Mouse (Mus musculus) urinary bladder, postnatal 4 days (tissue): ENCODE measurements around the gene Ext2.

Source experiments
- DNase-seq, 2 experiments: peaks; one replicate each; pipeline ENCODE4 v3.0.0; 2021 to 2022; ENCODE audit warnings: low spot score in 2 of 2

Ext2 gene

DNA sequence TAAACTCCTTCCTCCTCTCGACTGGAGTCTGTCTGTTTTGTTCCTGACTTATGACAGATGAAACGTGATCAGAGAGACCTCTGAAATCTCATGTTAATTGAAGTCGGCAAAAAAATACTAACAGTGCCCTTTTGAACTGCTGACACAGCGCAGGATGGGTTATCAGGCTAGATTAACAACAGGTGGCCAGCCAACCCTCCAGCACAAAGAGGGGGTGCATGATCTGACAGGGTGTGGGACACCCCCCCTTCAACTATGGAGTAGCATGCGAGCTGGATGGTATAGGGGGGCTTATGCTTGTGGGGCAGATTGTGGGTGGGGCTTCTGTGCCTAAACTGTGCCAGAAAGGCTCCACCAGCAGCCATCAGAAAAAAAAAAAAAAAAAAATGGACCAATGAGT, 141.0 kb downstream of the Ext2 start:
- DNase-seq, result no peak

DNA sequence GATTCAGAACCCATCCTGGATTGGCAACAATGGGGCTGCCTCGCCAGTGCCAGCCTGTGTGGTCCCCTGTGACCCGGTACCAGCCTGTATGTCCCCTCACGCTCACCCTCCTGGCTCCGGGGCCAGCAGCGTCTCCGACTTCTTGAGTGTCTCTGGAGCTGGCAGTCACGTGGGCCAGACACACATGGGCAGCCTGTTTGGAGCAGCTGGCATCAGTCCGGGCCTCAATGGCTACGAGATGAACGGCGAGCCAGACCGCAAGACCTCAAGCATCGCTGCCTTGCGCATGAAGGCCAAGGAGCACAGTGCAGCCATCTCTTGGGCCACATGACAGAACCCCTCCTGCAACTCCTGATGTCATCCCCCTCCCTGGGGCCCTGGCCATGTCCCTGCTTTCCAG, 145.1 kb downstream of the Ext2 start:
- no peak for DNase-seq

DNA sequence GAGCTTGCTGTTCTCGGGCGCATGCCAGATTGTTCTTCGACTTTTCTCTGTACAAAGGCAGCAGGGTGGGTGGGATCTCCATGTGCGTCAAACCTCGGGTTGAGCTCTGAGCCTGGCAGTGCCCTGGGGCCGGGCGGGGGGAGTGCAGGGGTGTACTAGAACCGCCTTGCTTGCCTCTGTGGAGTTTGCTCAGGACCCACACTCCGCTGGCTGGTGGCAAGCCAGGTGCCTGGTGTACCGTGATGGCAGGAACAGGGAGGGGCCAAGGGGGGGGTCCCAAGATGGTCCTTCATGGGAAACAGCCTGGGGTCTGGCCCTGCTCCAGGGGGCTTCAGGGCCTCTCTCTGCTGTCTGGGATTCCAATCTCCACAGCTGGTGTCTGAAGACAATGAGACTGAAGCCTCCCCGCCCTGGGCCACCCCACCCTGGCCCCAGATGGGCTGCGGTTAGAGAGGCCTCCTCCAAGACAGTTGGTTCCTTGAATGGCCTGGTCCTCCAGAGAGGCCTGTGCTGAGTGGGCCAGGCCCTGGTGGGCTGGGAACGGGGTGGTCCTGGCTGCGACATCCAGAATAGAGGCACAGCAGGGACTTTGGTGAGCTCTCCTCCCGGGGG, 150.7 kb downstream of the Ext2 start:
- DNase-seq, result no peak

DNA sequence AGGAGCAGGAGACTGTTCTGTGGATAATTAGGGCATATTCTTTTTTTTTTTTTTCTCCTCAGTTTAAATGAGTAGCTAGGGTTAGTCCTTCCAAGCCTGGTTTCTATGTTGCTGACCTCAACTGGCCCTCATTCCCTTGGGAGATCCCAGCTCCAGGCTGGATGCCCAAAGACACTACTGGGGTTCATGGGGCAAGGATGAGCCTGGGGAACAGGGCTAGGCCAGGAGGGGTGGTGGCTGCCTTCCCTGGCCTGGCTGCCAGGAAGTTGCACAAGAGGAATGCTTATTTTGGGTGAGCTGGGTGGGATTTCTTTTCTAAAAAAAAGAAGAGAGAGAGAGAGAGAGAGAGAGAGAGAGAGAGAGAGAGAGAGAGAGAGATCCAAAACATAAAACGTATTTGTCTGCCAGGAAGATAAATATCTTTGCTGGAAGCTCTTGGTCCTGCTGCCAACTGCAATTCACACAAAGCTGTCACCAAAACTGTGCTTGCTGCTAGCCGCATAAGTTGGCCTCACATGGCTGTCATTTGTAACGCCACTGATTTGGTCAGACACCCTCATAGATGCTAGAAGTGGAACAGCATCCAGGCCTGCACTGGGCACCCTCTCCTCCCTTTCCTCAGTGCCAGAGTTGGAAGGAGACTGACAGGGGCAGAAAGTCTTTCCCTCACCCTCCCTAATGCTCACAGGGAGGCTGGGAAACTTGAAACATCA, 156.1 kb downstream of the Ext2 start:
- no peak for DNase-seq

DNA sequence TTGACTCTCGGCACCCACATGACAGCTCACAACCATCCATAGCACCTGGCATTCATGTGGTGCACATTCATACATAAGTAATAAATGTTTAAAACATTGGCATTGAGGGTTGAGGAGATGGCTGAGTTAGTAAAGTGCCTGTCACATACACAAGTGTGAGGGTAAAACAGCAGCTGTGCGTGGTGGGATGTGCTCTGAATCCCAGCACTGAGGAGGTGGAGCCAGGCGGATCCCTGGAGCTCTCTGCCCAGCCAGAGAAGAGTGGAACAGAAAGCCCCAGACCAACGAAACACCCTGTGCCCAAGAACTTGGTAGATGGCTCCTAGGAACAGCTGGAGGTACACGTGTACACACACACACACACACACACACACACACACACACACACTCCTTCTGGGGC, 156.9 kb downstream of the Ext2 start:
- DNase-seq, result no peak

DNA sequence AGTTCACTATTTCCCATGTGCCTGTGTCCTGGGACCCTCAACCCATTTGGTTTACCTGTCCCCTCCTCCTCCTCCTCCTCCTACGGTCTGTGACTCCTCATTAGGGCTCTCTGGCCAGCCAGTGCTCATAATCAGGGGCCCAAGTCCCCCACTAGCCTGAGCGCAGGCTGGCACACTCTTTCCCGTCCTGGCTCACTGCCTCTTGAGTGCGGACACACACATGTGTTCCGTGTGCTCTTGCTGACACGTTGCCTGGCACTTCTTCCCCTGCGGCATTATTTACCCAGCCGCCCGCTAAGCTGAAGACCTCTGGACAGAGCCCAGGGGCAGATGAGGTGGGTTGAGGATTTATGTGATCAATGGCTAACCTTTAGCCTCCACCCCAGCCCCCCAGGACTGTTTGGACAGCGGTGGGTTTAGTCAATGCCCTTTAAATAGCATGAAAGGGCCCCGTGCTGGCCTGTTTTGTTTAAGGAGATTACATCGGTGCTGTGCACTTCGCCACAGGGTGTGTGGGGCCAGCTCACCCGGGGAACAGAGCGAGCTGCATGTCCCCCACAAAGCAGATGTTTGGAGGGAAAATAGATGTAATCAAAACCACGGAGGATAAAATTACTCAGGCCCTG, 160.0 kb downstream of the Ext2 start:
- no peak for DNase-seq

DNA sequence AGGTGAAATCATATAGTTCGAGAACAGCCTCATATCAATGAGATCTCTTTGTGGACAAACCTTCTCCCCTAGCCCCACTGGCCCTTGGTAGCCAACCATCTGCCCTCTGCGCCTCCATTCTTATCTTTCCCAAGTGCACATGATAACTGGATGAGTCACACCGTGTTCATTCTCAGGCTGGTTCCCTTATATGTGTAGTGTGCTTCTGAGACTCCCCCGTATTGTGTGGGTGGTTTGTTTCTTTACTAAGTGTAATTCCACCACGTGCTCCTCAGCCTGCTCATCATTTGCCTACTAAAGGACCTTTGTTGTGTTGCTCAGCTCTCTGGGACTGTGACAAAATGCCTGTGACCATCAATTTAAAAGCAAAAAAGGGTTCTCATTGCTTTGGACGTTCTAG, 161.3 kb downstream of the Ext2 start:
- DNase-seq, result no peak

DNA sequence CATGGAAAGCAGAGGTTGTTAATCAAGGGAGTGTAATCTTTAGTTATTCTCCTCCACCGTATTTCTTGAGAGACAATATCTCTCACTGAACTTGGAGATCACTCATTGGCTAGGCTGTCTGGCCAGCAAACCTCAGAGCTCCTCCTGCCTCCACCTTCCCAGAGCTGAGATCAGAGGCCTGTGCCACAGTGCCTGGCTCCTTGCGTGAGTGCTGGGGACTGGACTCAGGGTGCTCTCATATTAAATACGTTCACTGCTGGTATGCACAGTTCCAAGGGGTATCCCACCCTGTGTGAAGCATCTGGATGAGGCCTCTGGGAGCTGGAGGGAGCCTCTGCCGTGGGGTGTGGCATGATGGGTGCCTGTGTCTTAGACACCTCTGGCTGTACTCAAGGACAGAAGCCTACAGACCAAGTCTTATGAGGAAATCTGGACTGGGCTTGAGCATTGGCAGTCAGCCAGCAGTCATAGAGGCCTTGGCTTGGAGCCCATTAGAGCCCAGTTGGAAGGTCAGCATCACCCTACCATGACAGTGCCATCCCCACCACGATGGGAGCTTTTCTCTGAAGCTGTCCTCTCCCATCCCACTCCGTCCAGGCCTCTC, 162.6 kb downstream of the Ext2 start:
- DNase-seq, result no peak

DNA sequence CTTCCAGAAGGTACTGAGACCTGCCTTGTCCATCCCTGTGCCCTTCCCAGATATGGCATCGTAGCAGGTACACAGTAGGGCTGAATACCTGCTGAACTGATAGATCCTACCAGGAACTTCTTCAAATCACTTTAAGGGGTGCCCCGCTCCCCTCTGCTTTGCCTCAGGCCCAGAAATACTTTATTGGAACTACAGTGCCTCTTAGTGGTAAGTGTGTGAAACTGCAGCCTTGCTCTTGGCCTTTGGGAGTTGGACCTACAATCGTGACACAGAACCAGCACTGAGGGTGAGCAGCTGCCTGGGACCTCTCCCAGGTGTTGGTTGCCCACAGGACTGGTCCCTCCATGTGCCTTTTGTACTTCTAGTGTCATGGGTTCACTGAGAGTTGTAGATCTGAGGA, 163.4 kb downstream of the Ext2 start:
- DNase-seq, result no peak

DNA sequence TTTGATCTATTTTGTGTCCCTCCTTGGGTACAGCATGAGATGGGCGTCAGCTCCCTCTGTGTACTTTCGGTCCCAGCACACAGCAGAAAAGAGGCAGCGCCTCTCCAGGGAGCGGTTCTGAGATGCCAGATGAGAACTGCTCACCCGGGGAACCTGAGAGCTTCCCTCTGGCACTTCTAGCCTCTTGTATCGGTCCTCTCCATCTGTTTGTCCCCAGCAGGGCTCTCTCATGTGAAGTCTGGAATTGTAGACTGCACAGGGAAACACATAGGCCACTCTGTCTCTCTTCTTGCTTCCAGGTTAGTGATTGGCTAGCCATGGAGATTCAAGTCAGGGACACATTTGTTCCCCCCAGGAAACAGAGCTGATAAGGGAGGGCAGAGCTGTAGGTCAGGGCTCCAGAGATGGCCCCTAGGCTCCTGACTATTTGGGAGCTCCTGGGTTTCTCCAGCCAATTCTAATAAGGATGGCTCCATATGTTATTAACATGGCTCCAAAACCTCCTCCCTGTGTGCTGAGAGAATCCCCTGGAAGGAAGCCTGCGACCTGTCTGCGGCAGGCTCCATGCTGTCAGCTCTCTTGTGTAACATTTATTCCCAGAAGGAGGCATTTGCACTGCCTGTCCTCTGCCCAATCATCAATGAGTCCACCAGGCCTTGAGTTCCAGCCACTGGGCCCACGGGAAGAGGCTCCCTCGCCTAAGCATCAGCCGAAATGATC, 167.9 kb downstream of the Ext2 start:
- DNase-seq, result no peak

DNA sequence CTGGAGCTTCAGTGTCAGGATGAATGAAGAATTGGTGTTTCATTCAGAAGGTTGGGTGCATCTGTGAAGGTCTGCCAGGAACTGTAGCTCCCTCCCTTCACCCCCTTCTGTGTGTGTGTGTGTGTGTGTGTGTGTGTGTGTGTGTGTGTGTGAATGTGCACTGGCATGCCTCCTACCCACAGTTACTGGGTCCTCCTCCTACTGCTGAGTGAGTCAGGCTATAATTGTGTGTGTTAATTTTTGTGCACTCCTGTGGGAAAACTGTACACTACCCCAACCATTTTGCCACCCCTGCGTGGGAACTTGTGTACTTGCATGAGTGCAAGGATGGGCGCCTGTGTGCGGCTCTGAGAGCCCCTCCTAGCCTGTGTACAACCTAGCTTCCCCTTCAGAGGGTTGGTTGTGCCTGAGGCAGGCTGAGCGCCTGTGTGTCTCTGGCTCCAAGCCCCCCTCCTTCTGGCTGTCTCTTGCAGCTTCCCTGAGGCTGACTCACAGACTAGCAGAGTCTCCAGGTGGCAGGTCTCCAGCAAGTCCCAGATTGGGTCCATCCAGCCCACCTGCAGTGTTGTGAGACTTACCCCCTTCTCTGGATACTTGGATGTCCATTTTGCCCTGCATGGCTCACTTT, 173.0 kb downstream of the Ext2 start:
- no peak for DNase-seq

DNA sequence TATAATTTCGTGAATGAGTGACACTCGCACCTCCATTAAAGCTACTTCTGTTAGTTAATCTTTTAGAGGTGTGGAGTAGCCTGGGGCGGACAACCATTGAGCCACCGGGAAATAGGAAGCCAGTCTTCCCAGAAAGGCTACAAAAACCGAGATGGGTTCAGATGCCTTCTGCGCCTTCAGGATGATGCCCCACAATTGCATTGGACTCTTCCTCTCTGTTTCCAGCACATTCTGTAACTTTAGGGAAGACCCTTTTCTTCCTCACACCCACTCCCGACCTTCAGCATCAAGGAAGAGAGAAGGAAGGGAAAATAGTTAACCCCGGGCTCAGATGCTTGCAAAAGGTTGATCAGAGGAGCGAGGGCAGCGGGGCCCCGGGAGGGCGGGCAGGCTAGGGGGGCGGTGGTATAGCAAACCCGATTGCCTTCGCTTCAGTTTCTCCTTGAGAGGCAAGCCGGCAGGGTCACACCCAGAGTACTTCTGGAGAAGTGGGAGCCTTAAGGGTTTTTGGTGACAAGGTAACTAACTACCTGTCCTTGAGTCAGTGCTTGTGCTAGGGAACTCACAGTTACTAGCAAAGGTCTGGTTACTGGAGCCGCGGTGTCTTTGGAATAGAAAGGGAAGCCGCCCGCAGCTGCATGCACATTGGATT, 174.3 kb downstream of the Ext2 start:
- no peak for DNase-seq

DNA sequence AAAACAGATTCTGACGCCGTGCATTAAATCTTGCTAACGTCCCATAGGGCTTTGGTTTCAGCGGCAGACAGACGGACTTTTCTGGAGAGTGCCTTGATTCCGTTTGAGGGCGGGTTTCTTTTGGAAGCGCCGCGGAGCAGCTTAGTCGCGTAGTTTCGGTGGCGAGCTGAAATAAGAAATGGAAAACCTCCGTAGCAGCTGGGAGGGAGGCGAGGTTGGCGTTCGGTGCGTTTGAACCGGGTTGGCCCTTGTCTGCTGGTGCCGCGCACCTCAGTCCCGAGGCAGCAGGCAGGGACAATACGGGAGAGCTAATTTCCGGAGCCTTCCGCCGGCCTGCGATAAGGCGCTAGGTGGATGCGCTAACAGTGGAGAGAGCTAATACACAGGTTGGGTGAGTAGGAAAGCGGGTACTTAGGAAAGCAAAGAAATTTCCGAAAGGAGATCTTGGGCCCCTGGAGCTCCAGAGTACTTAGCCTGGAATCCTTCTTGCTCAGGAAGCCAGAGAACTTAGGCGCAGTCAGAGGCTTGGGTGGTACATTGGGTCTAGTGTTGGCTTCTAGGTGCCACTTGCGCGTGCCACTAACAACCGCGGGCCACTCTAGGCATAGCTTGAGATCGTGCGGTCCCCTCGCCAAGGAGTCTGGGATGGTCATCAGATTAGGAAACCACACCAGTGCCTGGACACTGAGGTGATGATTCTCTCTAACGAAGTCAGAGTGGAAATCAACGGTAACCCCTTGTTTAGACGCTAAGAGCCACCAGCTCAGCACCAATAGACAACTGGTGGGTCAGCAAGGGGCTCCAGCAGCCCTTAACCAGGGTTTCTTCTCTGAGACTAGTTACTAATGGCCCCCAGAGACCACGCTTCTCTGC, 175.1 kb downstream of the Ext2 start:
- no peak for DNase-seq

DNA sequence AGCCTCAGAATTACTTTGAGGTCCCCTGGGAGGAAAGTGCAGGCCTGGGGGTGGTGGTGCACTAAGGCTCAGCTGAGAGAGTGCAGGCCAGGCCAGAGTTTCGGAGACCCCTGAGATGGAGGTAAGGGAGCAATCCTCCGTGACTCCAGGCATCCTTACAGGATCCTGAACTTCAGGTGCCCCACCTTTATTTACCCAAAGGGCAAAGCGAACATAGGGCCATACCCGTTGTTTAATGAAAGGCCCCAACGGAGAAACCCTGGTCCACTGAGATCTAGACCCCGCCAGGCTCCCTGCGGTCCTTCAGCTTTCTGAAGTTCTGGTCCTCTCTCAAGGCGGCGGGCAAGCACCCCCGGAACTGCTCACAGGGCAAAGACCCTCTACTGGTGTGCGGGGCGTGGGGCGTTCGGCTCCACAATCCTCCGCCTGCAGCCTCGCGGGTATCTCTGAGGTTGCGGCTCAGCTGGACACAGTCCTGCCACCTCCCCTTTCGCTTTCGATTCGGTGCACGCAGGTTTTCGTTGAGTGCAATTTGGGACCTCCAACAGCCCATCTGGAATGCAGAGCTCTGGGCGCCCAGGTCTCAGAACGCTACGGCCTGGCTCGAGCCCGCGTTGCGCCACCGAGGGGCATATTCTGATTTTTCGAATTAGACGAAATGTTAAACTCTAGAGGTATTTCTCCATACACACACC, 176.6 kb downstream of the Ext2 start:
- DNase-seq, result no peak

DNA sequence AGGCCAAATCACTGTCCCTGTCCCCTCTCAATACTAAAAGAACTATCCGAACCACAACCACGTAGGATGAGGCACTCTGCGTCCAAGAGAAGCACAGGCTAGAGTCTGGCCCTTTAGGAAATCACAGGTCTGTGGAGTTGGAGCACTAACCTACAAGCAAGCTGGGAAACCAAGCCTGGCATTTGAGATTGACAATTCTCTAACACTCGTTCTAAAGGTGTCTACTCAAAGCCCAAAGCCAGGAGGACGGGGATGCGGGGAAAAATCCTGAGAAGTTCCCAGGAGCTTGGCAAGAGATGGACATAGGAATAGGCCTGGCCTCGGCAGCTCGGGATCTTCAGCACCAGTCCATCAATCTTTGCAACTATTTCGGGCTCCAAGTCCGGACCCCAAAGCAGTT, 177.2 kb downstream of the Ext2 start:
- no peak for DNase-seq

DNA sequence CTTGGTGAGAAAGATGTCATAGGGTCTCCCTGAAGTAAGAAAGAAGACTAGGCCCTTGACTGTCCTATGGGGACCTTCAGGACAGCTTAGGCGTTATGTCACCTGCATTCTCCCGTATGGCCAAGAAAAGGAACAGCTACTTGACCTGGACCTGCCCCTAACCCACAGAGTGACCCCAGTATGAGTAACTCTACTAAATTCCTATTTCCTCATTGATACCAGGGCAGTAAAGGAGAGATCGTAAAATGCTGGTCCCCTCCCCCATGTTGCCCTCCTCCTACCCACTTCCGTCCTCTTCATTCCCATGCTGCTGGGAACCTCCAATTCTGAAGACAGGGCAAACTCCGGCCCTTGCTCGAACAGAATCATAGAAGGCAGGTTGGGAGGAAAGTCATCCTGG, 177.6 kb downstream of the Ext2 start:
- no peak for DNase-seq

DNA sequence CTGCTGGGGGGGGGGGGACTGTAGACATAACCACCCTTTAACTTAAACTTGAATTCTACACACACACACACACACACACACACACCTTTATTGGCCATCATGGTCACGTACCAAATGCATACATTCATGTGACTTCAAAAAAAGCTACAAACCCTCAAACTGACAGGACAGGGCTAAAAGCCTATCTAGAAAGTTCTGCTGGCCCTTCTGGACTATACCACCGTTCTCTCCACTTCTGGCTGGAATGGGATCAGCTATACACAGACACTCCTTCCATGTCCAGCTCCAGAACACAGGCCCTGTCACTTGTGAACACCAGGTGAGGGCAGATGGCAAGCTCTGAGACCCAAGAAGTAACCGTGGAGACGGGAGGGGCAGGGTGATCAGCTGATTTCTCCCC, 178.1 kb downstream of the Ext2 start:
- no peak for DNase-seq

DNA sequence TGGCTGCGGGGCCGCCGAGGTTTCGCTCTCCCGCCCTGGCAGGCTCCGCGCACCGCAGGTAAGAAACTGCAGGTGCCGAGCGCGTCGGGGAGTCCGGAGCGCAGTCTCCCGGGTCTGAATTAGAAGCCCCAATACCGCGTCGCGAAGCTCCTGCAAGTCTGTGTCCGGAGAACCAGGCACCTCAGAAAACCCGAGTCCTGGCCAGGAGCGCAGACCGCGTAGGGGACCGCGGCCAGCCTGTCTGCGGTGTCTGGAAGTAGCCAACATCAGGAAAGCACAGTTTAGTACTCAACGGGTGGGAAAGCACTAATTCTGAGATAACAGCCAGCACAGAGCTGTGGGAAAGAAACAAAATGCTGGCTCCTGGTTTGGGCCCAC, 179.0 kb downstream of the Ext2 start:
- DNase-seq, result no peak

DNA sequence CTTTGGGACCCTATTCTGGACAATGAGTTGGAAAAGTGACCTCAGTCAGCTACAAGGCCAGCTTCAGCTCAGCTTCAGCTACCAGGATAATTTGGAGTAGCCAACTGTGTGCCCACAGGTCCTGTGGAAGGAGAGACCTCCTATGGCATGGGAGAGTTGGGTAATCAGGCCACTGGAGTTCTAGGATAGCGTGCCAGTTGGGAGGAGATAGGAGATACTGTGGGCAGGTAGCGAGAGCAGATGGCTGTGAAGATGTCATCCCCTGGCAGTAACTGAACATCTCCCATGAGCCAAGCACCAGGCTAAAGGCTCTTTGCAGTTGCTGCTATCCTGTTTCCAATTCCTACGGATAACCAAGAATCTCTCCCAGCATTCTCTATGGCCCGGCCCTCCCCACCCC, 187.8 kb downstream of the Ext2 start:
- no peak for DNase-seq
